ENCODE assay signal across 19 mouse cellular contexts in genomic region chr9:56258261-56258790, GRCm38 (mm10).
A peak's percentile ranks its signal among the peaks of the same experiment; 100 is the strongest.
DNase-seq lines count a peak whose midpoint lies in the region; ATAC-seq and TF ChIP-seq lines count a peak whose summit lies in the region.
"Had no signal": no experiment of that assay in that cellular context is flagged by ENCODE, and none has a peak within 500 bp of the region (broad histone marks: within the 10 kb centered on the region; RNA-seq: fewer than 3 reads in every experiment).

No protein-coding gene starts in this region.

- peak overlapping the region; percentile 28; the same call in 1 of the 2 replicates for H3K27ac ChIP-seq in spleen, adult 2 months (ENCODE audit: insufficient read depth, low read length)
- H3K27ac ChIP-seq: forebrain, embryonic 15.5 days; hindbrain, postnatal 0 days; midbrain, embryonic 13.5 days; neural tube, embryonic 15.5 days; stomach, embryonic 15.5 days had no signal

- 67% methylated on average over 10 of the region's 10 CpGs for WGBS in spleen, adult 2 months

- no peaks in the 10 kb centered on the region for H3K27me3 ChIP-seq in spleen, adult 2 months (ENCODE audit: control insufficient read depth, insufficient read depth, low read length)
- H3K27me3 ChIP-seq: forebrain, embryonic 15.5 days; heart, embryonic 13.5 days; midbrain, embryonic 13.5 days; neural tube, embryonic 15.5 days; stomach, embryonic 15.5 days had no signal

- no peaks in the 10 kb centered on the region for H3K4me1 ChIP-seq in spleen, adult 2 months (ENCODE audit: control insufficient read depth, insufficient read depth, insufficient read length)
- H3K4me1 ChIP-seq: forebrain, embryonic 15.5 days; midbrain, embryonic 13.5 days; neural tube, embryonic 15.5 days had no signal

- intact Hi-C loops in heart, postnatal 25 days (cut with DNase I) = no loop called here

- no peak for TF ChIP-seq POLR2A in spleen, adult 2 months (IDR thresholded peaks at IDR 0.05; ENCODE audit: low read depth, low read length)

- ATAC-seq in common myeloid progenitor, adult 5-6 weeks (replicated peaks; ENCODE audit: low read depth, poor library complexity, severe bottlenecking) = peak; percentile 36; the same call in 1 of the 2 replicates
- ATAC-seq: forebrain, embryonic 15.5 days; hindbrain, postnatal 0 days; midbrain, embryonic 13.5 days had no signal

- TF ChIP-seq CTCF in spleen, adult 2 months (IDR thresholded peaks at IDR 0.05; ENCODE audit: extremely low read depth, insufficient read depth, insufficient read length, insufficient replicate concordance) = no peak

- H3K4me3 ChIP-seq in spleen, adult 2 months (ENCODE audit: extremely low read depth, insufficient read depth, insufficient read length) = peak overlapping the region; percentile 13; the same call in 1 of the 2 replicates
- H3K4me3 ChIP-seq: forebrain, embryonic 15.5 days; heart, embryonic 13.5 days; midbrain, embryonic 13.5 days; neural tube, embryonic 15.5 days; stomach, embryonic 15.5 days had no signal

- peak; percentile 91 for DNase-seq in heart, adult 11 months
- DNase-seq in heart, postnatal 25 days (ENCODE audit: low spot score) = no peak
- DNase-seq in spleen, adult 2 months (ENCODE audit: low read depth in 1 of 2, low spot score in 2 of 2) = no peak
- DNase-seq in spleen, adult 18-20 months = no peak
- peak; percentile 25 for DNase-seq in thymus, postnatal 4 days
- DNase-seq in cerebellum, adult 18-20 months = no peak
- no peak for DNase-seq in cerebellum, adult 11 months
- DNase-seq: cerebellum, postnatal 10 days; embryo, embryonic 11 days; gastrocnemius, postnatal 25 days; kidney, adult 8-10 months; lung, postnatal 10 days had no signal

- peaks cover 3% of the 10 kb centered on the region; the same call in 1 of the 2 replicates for H3K36me3 ChIP-seq in spleen, adult 2 months (ENCODE audit: control insufficient read depth, insufficient read depth, low read length)
- H3K36me3 ChIP-seq: forebrain, embryonic 15.5 days; neural tube, embryonic 15.5 days had no signal

Comparison
In these comparisons a context has a peak if more than half of its experiments do, and no peak if none do; other contexts are left out.
1. DNase-seq: peak in heart, adult 11 months (single experiment) and thymus, postnatal 4 days (single experiment); none in heart, postnatal 25 days (single experiment), spleen, adult 2 months (0 of 2), spleen, adult 18-20 months (0 of 2), cerebellum, adult 18-20 months (0 of 2) and cerebellum, adult 11 months (single experiment).